Mouse (Mus musculus): ENCODE data around the gene BC051142. TPM values are rescaled to one million over a fixed set of nuclear protein-coding genes. Genes with fewer than 3 reads are reported as not detected.
"Not testable (repeated sequence)": the region's sequence is repeated elsewhere in the genome, so short reads cannot be mapped to it uniquely, and the experiment has no call there.

The BC051142 gene
- total RNA-seq, 2 experiments from 2014 or later = 0.34 TPM; not detected in 1

DNA sequence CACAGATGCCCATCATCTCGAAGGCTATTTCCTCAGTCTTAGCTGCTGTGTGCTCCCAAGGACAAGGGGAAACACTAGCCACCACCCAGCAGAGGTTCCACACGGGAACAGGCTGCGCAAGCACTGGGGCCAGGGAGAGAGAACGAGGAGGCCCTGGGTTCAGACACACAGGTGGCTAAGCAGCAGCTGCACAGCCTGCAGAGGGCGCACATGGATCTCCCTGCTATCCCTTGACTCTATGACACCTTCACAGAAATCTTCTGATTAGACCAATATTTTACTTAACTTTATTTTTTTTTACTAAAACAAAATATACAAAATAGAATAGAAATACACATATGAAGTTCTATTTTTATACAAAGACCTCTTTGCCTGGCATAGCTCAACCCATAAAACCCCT lies 1.3 kb upstream of the BC051142 start:
- DNase-seq (ENCODE audit: low spot score) = no peak
- intact Hi-C loops (cut with DNase I) = no loop called here

DNA sequence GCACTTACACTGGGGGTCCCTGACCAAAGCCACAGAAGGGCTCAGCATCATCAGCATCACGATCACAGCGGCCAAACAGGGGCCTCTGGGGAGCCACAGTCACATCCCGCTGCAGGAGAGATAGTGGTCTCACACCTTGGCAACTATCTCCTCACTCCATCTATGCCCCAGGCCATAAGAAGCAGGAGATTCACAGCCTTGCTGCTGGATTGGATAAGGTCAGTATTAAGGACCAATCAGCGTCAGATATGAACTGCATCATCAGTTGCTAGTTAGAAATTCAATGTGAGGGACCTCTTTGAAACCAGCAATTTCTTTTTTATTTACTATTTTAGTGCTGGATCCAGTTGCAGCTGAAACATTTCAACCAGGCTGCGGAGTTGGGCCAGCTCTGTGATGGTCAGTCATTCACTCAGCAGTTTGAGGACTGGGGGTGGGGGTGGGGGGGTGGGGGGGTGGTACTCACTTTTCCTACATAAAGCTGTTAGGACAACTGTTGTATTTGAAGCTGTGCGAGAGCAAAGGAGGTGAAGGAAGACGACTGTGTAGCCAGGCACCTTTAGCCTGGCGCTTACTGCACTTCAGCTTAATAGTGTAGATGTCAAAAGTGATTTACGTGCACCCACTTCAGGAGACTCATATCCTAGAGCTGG lies 436 bp upstream of the BC051142 start:
- intact Hi-C loops (cut with DNase I) = no loop called here
- peak; percentile 8 for DNase-seq (ENCODE audit: low spot score)

DNA sequence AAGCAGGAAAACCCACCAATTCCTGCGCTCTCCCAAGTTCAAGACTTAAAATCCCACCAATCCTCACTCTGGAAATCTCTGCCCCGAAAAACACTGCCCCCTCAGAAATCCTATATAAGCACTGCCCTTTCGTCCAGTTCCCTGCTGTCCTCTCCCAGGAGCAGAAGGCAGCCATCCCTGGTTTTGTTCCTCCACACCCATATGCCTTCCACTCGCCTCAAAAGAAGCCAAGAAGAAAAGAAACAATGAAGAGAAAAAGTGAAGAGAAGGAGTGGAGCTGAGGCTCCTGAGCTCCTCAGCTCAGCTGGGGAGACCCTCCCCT lies 735 bp downstream of the BC051142 start:
- intact Hi-C loops (cut with DNase I) = no loop called here
- no peak for DNase-seq (ENCODE audit: low spot score)

DNA sequence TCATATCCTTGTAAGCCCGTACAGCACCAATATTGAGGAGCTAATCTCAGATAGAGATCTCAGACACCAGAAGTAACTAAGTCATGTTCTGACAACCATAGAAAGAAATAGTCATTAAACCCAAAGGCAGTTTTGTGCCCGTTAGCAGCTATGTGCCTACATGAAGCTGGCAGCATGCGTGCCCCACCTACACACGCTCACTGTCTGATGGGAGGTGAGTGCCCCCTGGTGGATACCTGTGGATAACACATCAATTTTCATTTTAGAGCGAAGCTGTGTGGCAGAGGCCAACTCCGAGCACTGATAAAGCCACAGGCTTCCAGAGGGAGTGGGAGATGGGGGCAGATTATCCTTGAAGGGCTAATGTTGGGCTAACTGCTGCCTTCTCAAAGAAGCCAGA lies 12.5 kb downstream of the BC051142 start:
- DNase-seq (ENCODE audit: low spot score) = peak; percentile 7
- intact Hi-C loops (cut with DNase I) = loop anchor here (5.0 kb wide), 1 partner anchor 159 kb away; no protein-coding TSS in a partner anchor

DNA sequence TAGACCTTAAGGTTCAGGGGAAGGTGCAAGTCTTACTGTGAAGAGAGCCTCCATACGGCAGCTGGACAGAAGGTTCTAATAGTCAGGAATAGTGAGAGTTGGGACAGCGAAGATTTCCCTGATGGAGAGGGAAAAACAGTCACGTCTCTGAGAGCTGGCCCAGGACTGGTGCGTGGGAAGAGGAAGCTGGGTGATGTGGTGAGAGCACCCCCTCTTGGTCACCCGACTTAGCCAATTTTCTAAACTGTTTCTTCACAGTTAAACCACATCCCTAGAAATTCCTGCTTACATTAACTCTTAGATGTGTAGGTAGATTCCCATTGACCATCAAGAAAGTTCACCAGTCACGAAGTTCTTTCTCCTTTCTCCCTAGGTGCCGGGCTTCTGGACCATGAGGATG lies 21.4 kb downstream of the BC051142 start:
- no peak for DNase-seq (ENCODE audit: low spot score)
- intact Hi-C loops (cut with DNase I) = no loop called here

DNA sequence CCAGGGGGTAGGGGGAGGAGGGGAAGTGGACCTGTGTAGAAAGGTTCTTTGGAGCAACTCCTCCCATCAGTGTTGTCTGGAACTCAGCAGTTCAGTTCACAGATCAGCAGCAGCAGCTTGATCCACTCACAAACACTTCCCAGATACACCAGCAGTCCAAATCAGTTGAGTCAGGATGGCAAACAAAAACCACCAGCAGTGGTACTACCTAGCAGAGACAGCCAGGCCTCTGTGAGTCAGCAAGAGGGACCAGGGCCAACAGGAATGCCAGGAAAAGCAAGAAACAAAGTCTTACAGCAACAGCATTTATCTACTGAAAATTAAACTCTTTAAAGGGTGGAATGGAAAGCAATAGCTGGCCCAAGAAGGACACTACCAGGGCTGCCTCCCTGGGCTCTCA lies 29.0 kb downstream of the BC051142 start:
- intact Hi-C loops (cut with DNase I) = no loop called here

DNA sequence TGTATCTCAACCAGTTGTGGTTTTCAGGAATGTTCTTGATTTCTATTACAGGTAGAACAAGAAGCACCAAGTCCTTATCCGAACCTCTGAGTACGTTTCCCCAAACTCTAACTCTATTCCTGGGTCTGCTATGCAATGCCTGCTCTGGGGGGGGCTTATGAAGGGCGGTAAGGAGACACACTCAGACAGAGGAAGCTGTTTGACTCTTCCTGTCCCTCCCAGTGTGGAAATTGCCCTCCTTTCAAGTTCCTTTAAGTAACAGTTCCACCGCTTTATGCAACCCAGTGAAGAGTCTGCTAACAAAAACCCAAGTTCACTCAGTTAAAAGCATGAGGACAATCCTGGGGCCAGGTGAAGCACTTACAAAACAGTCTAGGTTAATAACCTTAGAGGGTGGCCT lies 38.5 kb downstream of the BC051142 start:
- intact Hi-C loops (cut with DNase I) = loop anchor here (5.0 kb wide), 1 partner anchor 120 kb away; no protein-coding TSS in a partner anchor

More for the DNA sequence above, 29.0 kb downstream of the BC051142 start:
- DNase-seq (ENCODE audit: low spot score) = no peak

DNA sequence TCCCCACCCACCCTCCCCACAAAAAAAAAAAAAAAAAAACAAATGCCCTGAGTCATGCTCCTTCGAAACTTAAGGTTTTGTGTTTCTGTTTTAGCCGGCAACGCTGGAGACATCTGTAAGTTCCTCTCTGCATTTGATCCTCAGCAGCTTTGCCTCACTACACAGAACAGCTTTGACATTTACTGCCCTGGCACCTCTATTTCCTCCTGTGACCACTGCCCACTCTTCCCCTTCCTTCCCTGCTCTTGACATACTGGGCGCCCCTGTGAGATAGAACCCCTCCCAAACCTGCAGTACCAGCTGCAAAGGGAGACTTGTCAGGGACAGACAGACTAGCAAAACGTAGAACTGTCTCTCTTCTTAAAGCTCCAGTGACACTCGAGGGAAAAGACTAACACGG lies 39.0 kb downstream of the BC051142 start:
- DNase-seq (ENCODE audit: low spot score) = no peak
- intact Hi-C loops (cut with DNase I) = loop anchor here (5.0 kb wide), 1 partner anchor 120 kb away; no protein-coding TSS in a partner anchor

More for the DNA sequence above, 38.5 kb downstream of the BC051142 start:
- no peak for DNase-seq (ENCODE audit: low spot score)

DNA sequence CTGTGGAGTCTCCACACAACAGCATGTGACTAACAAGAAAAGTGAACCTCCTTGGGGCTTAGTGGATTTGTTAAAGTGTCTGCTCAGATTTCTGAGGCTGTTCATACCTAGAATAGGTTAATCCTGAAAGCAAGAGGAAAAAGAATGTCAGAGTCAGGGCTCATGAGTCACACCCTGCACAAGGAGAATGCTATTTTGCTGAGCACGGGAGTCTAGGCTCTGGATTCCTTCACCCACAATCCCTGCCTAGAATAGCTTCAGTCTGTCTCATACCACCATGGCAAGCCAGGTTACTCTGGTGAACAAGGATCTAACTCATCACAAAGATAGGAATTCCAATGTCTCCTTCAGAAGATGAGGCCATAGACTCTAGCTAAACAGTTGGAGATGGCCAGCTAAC lies 40.0 kb downstream of the BC051142 start:
- DNase-seq (ENCODE audit: low spot score) = no peak
- intact Hi-C loops (cut with DNase I) = loop anchor here (5.0 kb wide), 1 partner anchor 119 kb away; no protein-coding TSS in a partner anchor

DNA sequence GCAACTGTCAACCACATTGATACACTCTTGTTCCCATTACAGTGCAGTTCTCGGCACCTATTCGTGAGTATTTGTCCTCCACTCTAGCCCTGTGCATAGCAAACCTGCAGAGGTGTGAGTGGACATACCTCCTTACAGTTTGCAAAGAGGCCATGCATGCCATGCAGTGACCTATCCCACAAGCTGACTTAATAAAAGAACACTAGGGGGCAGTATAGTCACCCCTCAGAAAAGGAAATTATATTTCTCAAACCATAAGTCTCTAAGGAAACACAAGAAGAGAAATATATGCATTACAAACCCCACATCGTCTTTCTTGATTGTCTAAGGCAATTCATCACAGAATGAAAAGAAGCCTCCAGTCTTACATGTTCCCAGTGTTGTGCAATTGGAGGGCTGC lies 41.2 kb downstream of the BC051142 start:
- intact Hi-C loops (cut with DNase I) = loop anchor here (1.0 to 10.0 kb wide), 3 partner anchors 118 to 275 kb away; no protein-coding TSS in a partner anchor
- no peak for DNase-seq (ENCODE audit: low spot score)

DNA sequence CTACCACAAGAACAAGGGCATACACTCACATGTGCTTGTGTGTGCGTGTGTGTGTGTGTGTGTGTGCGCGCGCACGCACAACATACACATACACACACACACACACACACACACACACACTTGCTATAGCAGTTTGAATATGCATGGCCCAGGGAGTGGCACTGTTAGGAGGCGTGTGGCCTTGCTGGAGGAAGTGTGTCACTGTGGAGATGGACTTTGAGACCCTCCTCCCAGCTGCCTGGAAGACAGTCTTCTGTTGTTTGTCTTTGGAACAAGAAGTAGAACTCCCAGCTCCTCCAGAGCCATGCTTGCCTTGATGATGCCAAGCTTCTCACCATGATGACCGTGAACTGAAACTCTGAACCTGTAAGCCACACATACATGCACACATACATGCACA lies 43.4 kb downstream of the BC051142 start:
- intact Hi-C loops (cut with DNase I) = loop anchor here (10.0 kb wide), 1 partner anchor 273 kb away; no protein-coding TSS in a partner anchor
- no peak for DNase-seq (ENCODE audit: low spot score)

DNA sequence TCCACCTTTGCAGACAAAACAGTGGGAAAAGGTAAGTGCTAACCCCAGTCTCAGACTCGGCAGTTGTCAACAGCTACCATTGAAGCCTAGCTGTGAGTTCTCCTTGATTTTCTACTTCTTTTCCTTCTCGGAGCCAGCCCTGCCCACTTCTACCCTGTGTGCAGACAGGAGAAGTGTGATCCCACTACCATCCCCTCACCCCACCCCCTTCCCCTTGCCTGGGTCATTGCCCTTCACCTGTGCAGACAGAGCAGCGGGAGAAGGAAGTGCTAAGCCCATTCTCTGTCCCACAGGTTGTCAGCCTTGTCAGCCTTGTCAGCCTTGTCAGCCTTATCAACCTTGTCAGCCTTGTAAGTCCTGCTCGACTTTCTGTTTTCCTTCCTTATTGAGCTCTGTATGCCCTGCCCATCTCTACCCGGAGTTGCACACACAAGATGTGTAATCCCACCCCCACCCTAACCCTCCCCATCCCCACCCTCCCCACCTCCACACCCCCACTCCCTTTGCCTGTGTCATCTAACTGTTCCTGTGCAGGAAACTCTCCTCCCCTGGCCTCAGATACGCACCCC lies 49.9 kb downstream of the BC051142 start:
- intact Hi-C loops (cut with DNase I) = loop anchor here (10.0 kb wide), 1 partner anchor 266 kb away; no protein-coding TSS in a partner anchor
- DNase-seq (ENCODE audit: low spot score) = no peak

DNA sequence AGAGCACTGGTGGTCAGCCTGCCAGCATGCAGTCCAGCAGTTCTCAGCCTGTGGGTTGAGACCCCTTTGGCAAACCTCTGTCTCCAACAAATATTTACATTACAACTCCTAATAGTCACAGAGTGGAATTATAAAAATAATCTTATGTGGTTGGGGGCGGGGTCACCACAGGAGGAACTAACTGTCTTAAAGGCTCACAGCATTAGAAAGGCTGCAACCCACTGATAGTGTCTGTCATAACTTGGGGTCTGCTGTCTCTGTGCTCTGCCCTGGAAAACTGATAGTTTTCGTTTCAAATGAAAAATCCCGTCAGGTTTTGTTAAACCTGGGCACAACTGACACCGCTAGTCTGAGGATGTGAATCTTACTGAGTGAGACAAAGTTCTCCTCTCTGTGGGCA lies 59.0 kb downstream of the BC051142 start:
- intact Hi-C loops (cut with DNase I) = no loop called here
- DNase-seq (ENCODE audit: low spot score) = no peak

DNA sequence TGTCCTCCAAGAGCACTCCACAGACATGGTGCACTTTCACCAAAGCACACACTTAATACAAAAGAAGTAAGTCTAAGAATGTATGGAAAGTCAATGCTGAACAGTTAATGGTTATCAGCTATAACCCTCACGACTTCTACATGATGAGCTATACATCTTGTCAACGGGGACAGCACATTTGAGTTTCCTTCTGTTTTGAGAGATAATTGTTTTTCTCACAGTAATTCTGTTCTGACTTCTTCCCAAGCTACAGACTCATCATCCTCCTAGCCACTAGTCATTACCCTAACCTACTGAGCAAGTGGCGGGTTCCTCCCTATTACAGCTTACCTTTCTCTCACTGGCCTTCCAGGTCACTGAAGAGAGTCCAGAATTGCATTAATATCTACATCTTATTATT lies 60.6 kb downstream of the BC051142 start:
- intact Hi-C loops (cut with DNase I) = no loop called here
- DNase-seq (ENCODE audit: low spot score) = no peak

DNA sequence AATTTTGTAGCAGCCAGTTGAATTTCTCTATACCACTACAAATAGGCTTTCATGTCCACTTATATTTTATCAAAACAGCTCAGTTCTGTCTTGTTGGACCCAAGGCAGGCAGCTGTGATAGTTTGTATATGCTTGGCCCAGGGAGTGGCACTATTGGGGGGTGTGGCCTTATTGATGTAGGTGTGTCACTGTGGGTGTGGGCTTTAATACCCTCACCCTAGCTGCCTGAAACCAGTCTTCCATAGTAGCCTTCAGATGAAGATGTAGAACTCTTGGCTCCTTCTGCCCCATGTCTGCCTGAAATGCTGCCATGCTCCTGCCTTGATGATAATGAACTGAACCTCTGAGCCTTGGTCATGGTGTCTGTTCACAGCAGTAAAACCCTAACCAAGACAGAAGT lies 67.3 kb downstream of the BC051142 start:
- intact Hi-C loops (cut with DNase I); DNase-seq (ENCODE audit: low spot score): not testable (repeated sequence)

DNA sequence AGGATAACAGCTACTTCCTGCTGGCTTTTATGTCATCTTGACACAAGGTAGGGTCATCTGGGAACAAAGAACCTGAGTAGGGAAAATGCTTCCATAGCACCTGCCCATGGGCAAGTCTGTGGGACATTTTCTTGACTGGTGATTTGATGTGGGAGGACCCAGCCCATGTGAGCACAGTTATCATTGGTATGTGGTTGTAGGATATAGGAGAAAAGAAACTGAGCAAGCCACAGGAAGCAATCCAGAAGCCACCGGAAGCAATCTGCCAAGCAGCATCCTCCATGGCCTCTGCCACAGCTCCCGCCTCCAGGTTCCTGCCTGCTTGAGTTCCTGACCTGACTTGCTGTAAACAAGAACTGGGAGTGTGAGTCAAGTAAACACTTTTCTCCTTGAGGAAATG lies 71.9 kb downstream of the BC051142 start:
- no peak for DNase-seq (ENCODE audit: low spot score)
- intact Hi-C loops (cut with DNase I) = no loop called here

DNA sequence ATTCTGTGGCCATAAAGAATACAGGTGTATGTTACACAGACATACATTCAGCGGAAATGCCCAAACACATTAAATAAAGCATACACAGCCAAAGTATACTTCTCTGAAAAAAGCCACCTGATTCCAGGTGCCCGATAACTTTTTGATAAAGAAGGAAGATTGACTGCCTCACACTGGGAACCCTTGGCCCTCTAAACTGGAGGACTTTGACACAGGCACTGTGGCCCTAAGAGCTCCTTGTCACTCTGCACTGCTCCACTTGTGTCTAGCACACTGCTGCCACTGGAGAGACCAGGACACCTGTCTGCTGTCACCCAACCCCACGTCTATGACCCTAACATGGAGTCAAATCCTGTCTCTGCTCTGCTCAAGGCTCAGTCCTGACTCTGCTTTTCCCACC lies 76.4 kb downstream of the BC051142 start:
- intact Hi-C loops (cut with DNase I) = no loop called here
- no peak for DNase-seq (ENCODE audit: low spot score)

DNA sequence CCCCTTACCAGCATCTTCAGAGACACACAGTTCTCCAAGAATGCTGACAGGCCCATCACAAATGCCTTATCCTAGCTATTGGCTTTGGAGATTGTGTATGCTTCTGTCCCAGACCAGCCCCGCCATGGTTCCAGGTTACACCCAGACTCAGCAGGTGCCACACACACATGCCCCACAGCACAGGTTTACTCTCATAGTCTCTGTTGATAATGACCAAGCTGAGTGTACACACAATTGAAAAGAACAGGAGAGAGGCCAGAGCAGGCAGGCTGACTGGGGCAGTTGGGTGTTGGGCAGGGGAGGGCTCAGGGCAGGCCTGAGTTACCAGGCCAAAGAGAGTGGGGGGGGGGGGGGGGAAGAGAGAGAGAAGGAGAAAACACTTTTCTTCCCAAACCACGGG lies 77.8 kb downstream of the BC051142 start:
- intact Hi-C loops (cut with DNase I) = no loop called here

DNA sequence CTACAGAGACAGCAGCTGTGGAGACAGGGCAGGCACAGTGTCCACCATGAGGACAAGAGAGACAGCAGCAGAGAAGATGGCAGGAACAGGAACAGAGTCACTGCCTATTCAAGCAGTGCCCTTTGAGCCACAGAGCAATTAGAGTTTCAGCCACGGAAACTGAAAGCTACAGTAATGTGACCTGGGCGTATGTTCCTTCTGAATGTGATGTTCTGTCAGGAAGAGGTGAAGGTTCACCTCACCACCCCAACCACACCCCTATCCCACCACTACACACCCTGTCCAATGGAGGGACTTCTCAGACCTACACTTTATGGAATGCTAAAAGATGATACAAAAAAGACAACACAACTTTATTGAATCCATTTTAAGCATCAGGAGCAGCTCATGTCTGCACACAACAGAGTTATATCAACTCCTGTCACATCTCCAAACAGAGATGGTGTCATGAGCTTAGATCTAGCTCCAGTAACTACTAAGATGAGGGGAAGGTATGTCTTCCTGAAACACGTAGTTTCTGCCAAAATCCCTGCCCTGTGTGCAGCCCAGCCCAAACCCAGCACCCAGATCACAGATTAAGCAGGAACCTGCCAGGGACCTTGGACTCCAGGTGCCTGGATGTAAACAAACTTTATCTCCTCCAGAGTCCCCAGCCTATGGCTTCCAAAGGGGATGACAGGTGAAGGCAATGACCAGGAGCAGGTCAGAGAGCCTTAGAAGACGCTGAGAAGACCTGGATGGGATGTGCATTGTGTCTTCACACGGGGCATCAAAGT lies 78.8 kb downstream of the BC051142 start, which contains the start of gene Btnl4:
Gene Btnl4, minus strand, starts transcription at position 81 of the 776 bp plus-strand sequence.
- DNase-seq (ENCODE audit: low spot score); intact Hi-C loops (cut with DNase I): not testable (repeated sequence)

More for the DNA sequence above, 77.8 kb downstream of the BC051142 start:
- DNase-seq (ENCODE audit: low spot score) = no peak

DNA sequence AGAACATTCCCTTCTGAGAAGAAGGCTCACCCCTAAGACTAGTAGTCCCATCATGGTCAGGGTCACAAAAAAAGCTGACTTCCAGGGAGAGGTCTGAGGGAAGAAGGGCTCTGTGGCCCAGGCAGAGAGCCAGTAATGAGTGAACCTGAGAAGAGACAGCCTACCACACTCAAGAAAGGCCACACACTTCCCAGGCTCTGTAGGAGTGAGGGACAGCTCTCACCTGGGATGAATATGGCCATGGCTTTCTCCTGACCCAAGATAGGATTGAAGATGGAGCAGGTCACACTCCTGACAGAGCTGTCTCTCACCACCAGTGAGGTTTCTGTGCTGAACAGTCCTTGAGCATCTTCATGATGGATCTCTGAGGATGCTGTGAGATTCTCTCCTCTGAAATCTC lies 94.2 kb downstream of the BC051142 start:
- no peak for DNase-seq (ENCODE audit: low spot score)
- intact Hi-C loops (cut with DNase I) = no loop called here

DNA sequence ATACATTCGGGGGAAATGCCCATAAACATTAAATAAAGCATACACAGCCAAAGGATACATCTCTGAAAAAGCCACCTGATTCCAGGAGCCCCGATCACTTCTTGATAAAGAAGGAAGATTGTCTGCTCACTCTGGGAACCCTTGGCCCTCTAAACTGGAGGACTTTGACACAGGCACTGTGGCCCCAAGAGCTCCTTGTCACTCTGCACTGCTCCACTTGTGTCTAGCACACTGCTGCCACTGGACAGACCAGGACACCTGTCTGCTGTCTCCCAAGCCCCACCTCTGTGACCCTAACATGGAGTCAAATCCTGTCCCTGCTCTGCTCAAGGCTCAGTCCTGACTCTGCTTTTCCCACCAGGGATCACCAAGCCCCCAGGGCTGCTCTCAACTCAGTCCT lies 96.5 kb downstream of the BC051142 start:
- DNase-seq (ENCODE audit: low spot score); intact Hi-C loops (cut with DNase I): not testable (repeated sequence)
